Mouse (Mus musculus): ENCODE measurements around the gene Tssk2. TPM values are rescaled to one million over a fixed set of nuclear protein-coding genes. Genes with fewer than 3 reads are reported as not detected.

The Tssk2 gene
- polyA plus RNA-seq, 1 experiment from 2014 or later, result 0.11 TPM

DNA sequence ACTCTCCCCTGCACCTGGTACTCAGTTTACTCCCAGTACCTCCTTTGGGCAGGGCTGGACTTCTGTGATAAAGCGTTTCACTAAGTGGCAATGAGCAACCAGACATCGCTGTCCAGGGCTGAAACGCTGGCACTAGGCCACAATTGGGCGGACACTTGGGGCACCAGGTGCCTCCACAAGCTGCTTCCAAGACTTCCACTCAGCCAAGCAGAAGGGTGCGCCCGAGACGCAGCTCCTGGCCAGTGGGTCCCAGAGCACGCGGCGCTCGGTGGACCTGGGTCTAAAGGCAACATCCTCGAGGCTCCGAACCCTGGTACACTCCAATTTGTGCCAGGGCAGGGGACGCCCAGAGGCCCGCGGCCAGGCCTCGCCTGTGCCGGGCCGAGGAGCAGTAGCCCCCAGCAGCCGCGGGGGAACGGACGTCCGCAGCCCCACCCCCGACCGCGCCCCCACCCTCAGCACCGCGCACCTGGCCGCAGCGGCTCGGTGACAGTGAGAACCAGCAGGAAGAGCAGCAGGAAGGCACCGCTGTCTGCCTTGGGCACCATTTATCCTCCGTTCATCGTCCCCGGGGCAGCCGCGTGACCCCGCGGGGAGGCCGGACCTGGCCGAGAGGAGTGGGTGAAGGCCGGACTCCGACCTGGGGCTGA, 7.4 kb upstream of the Tssk2 start:
- H3K36me3 ChIP-seq (ENCODE audit: control insufficient read depth, insufficient read depth, low read length), result no peaks in the 10 kb centered on the region
- H3K27me3 ChIP-seq (replicated peaks; ENCODE audit: control insufficient read depth, insufficient read depth, low read length), result no peaks in the 10 kb centered on the region
- peak overlapping the region; percentile 99 for H3K9ac ChIP-seq (ENCODE audit: low read depth, low read length)
- H3K4me1 ChIP-seq (ENCODE audit: control insufficient read depth, insufficient read depth, low read depth, low read length), result peaks cover 23% of the 10 kb centered on the region
- WGBS, result under 1% methylated on average over 37 of the region's 44 CpGs
- H3K4me2 ChIP-seq (ENCODE audit: low read length), result peak overlapping the region; percentile 93
- peak; percentile 75 for ATAC-seq
- H3K4me3 ChIP-seq (ENCODE audit: low read length), result peak overlapping the region; percentile 98
- H3K9me3 ChIP-seq (ENCODE audit: control insufficient read depth, low read length), result no peaks in the 10 kb centered on the region
- peak overlapping the region; percentile 97 for H3K27ac ChIP-seq (ENCODE audit: low read depth, low read length)

DNA sequence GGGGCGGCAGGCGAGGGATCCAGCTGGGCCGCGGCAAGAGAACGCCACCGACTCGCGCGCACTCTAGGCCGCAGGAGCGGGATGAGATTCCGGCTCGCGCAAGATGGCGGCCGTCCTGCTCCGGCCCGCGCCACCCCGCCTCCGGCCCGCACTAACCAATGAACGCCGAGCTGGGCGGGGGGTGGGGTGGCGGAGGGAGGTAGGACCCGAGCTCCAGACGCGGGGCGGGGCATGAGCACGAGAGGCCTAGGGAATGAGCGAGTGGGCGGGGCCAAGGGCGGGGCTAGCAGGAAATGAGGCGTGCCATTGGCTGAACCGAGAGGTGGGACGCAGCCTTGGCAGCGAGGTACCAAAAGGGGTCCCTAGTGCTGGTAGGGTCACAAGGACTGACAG, 6.9 kb upstream of the Tssk2 start, which contains the start of gene Gm20518:
Gm20518 (minus strand) TSS at position 105 of the 393 bp plus-strand sequence.
- Histone ChIP-seq H3K27ac (ENCODE audit: low read depth, low read length) (peak within 1 kb of the TSS; percentile 97), H3K4me2 (ENCODE audit: low read length) (peak within 1 kb of the TSS; percentile 93), H3K9ac (ENCODE audit: low read depth, low read length) (peak within 1 kb of the TSS; percentile 99), H3K36me3 (ENCODE audit: control insufficient read depth, insufficient read depth, low read length) (no peaks in the 10 kb centered on the region), H3K9me3 (ENCODE audit: control insufficient read depth, low read length) (no peaks in the 10 kb centered on the region), H3K4me1 (ENCODE audit: control insufficient read depth, insufficient read depth, low read depth, low read length) (peaks cover 21% of the 10 kb centered on the region), H3K27me3 (replicated peaks; ENCODE audit: control insufficient read depth, insufficient read depth, low read length) (no peaks in the 10 kb centered on the region), H3K4me3 (ENCODE audit: low read length) (peak within 1 kb of the TSS; percentile 98)
- peak; percentile 97 for ATAC-seq
- WGBS, result under 1% methylated on average over 38 of the region's 38 CpGs

DNA sequence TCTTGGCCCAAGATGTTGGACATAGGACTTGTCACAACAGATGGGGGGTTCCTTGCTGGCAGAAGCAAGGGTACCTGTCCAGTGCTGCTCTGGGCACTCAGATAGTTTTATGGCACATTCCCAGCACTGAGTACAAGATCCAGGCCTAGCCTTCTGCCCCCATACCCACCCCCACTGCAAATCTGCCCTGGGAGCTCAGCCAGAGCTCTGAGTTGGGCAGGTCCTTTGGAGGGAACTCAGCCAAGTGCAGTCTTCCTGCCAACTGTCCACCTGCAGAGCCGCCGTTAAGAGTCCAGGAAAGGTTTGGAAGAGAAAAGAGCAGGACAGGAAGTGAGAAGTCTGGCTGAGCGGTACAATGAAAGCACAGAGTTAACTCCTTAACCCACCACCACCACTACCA, 5.8 kb upstream of the Tssk2 start:
- no peaks in the 10 kb centered on the region for H3K27me3 ChIP-seq (replicated peaks; ENCODE audit: control insufficient read depth, insufficient read depth, low read length)
- WGBS, result 45% methylated on average over 3 of the region's 3 CpGs
- H3K27ac ChIP-seq (ENCODE audit: low read depth, low read length), result no peak overlapping the region
- H3K9me3 ChIP-seq (ENCODE audit: control insufficient read depth, low read length), result no peaks in the 10 kb centered on the region
- no peak for ATAC-seq
- no peak overlapping the region for H3K9ac ChIP-seq (ENCODE audit: low read depth, low read length)
- no peaks in the 10 kb centered on the region for H3K36me3 ChIP-seq (ENCODE audit: control insufficient read depth, insufficient read depth, low read length)
- peaks cover 16% of the 10 kb centered on the region for H3K4me1 ChIP-seq (ENCODE audit: control insufficient read depth, insufficient read depth, low read depth, low read length)
- H3K4me2 ChIP-seq (ENCODE audit: low read length), result no peak overlapping the region
- no peak overlapping the region for H3K4me3 ChIP-seq (ENCODE audit: low read length)

DNA sequence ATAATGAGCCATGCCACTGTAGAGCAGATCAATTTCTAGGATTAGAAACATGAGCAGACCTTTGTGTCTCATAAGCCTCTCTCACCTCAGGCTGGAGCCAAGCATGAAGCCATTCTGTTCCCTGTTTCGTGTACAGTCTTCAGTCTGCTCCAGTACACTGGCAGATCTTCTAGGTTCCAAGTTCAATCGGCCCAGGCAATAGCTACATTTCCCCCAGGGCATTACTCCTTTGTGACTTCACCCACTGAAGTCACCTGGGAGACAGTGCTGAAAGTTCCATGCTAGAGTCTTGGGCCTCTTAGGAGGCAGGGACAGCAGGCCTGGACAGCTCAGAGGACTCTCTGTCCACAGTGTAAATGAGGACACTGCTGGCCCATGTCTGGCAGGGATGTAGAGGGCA, 4.5 kb upstream of the Tssk2 start, which contains the start of gene Tssk1:
Tssk1 (plus strand) TSS at position 301 of the 400 bp plus-strand sequence.
- H3K9me3 ChIP-seq (ENCODE audit: control insufficient read depth, low read length), result no peaks in the 10 kb centered on the region
- 85% methylated on average over 2 of the region's 2 CpGs for WGBS
- H3K9ac ChIP-seq (ENCODE audit: low read depth, low read length), result no peak within 1 kb of the TSS
- no peak for ATAC-seq
- no peak within 1 kb of the TSS for H3K4me2 ChIP-seq (ENCODE audit: low read length)
- H3K4me3 ChIP-seq (ENCODE audit: low read length), result no peak within 1 kb of the TSS
- peaks cover 7% of the 10 kb centered on the region; the same call in 1 of the 2 replicates for H3K36me3 ChIP-seq (ENCODE audit: control insufficient read depth, insufficient read depth, low read length)
- no peak within 1 kb of the TSS for H3K27ac ChIP-seq (ENCODE audit: low read depth, low read length)
- H3K27me3 ChIP-seq (replicated peaks; ENCODE audit: control insufficient read depth, insufficient read depth, low read length), result no peaks in the 10 kb centered on the region
- H3K4me1 ChIP-seq (ENCODE audit: control insufficient read depth, insufficient read depth, low read depth, low read length), result peaks cover 16% of the 10 kb centered on the region

DNA sequence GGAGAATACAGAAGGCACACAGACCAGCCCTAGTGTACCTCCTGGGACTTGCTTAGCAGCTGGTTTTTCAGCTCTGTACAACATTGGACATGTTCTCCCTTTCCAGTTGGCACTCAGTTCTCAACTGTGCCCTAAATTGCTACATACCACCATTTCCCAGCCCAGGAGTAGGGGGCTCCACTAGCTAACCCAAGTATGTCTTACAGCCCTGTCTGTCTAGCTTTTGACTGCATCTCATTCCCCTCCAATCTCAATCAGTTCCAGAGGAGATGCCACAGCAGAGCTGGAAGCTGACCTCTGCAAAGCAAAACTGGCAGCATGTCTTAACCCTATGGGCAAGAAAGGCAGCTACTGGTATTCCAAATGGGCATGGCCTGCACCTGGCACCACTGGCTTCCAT, 2.3 kb upstream of the Tssk2 start:
- Histone ChIP-seq H3K27ac (ENCODE audit: low read depth, low read length) (no peak overlapping the region), H3K27me3 (replicated peaks; ENCODE audit: control insufficient read depth, insufficient read depth, low read length) (no peaks in the 10 kb centered on the region), H3K9me3 (ENCODE audit: control insufficient read depth, low read length) (no peaks in the 10 kb centered on the region), H3K36me3 (ENCODE audit: control insufficient read depth, insufficient read depth, low read length) (peaks cover 21% of the 10 kb centered on the region), H3K4me3 (ENCODE audit: low read length) (no peak overlapping the region), H3K4me2 (ENCODE audit: low read length) (no peak overlapping the region), H3K9ac (ENCODE audit: low read depth, low read length) (no peak overlapping the region), H3K4me1 (ENCODE audit: control insufficient read depth, insufficient read depth, low read depth, low read length) (peaks cover 4% of the 10 kb centered on the region; the same call in 1 of the 2 replicates)
- ATAC-seq, result no peak

DNA sequence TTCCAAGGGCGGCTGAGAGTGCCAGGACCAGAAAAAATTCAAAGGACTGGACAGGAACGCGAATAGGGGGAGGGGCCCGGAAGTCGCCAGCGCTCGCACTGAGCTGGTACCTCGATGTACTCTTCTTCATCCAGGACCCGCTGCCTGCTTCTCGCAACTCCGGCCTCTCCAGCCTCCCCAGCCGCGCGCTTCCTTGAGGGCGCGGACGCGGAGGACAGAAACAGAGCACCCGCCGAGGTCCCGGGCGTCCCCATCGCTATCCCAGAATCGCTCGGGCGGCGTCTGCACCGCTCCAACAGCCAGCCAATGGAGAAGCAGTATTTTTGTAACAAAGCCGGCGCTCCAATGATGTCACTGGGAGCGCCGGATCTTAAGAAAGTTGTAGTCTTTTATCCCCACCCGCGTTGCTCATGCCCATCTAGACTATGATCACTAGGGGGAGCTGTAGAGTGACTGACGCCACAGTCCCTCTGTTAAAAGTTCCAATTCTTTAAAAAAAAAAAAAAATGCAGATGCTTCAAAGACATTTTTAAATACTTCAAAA, 12.7 kb downstream of the Tssk2 start, which contains the start of gene Ess2:
Ess2 (minus strand) TSS at position 297 of the 544 bp plus-strand sequence.
- peak; percentile 95 for ATAC-seq
- H3K4me1 ChIP-seq (ENCODE audit: control insufficient read depth, insufficient read depth, low read depth, low read length), result peaks cover 15% of the 10 kb centered on the region
- H3K27me3 ChIP-seq (replicated peaks; ENCODE audit: control insufficient read depth, insufficient read depth, low read length), result peaks cover 31% of the 10 kb centered on the region
- under 1% methylated on average over 35 of the region's 35 CpGs for WGBS
- peak within 1 kb of the TSS; percentile 59 for H3K4me3 ChIP-seq (ENCODE audit: low read length)
- no peaks in the 10 kb centered on the region for H3K9me3 ChIP-seq (ENCODE audit: control insufficient read depth, low read length)
- H3K36me3 ChIP-seq (ENCODE audit: control insufficient read depth, insufficient read depth, low read length), result peaks cover 22% of the 10 kb centered on the region
- H3K27ac ChIP-seq (ENCODE audit: low read depth, low read length), result peak within 1 kb of the TSS; percentile 62
- peak within 1 kb of the TSS; percentile 93 for H3K4me2 ChIP-seq (ENCODE audit: low read length)
- peak within 1 kb of the TSS; percentile 77 for H3K9ac ChIP-seq (ENCODE audit: low read depth, low read length)

DNA sequence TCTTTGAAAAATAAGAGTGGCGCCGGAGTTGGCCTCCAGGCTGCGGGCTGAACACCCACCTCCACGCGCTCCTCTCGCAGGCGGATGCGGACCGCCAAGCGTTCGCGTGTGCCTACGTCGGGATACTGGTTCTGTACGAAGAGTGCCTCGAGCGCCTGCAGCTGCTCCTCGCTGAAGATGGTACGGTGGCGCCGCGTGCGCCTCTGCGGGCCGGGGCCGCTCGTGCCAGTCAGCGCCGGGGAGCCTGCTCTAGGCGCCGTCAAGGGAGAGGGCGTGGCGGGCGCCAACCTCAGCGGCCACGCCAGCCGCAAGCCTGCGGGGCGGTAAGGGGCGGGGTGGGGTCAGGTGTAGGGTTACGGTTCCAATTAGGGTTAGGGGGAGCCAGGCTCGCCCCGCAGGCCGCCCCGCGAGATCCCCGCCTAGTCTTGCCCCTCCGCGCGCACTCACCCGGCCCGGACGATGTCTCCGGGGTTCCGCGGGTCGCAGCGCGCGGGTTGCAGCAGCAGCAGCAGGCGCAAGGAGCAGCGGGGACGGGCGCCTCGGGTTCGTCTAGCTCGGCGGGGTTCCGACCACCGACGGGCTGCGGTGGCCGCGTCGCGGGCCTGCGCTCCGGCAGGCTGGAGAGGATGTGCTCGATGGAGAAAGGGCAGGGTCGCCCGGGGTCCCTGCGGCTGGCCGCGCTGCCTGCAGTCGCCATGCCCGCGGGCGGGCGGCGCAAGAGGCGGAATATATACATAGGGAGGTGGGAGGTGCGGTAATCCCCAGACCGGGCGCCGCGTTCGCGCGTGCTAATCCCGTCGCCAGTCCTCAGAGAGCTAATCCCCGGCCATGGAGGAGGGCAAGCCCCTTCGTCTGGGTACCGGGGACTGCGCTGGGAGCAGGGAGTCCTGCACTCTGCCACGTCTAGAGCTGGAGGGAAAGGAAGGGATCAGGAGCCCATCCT, 16.1 kb downstream of the Tssk2 start, which contains the start of gene Gsc2:
Gsc2 (minus strand) TSS at position 753 of the 943 bp plus-strand sequence.
- Histone ChIP-seq H3K4me1 (ENCODE audit: control insufficient read depth, insufficient read depth, low read depth, low read length) (peaks cover 15% of the 10 kb centered on the region), H3K9ac (ENCODE audit: low read depth, low read length) (peak within 1 kb of the TSS; percentile 51), H3K4me2 (ENCODE audit: low read length) (peak within 1 kb of the TSS; percentile 56), H3K36me3 (ENCODE audit: control insufficient read depth, insufficient read depth, low read length) (no peaks in the 10 kb centered on the region), H3K9me3 (ENCODE audit: control insufficient read depth, low read length) (no peaks in the 10 kb centered on the region), H3K4me3 (ENCODE audit: low read length) (peak within 1 kb of the TSS; percentile 39), H3K27ac (ENCODE audit: low read depth, low read length) (no peak within 1 kb of the TSS), H3K27me3 (replicated peaks; ENCODE audit: control insufficient read depth, insufficient read depth, low read length) (peaks cover 47% of the 10 kb centered on the region)
- no peak for ATAC-seq
- WGBS, result under 1% methylated on average over 93 of the region's 106 CpGs

DNA sequence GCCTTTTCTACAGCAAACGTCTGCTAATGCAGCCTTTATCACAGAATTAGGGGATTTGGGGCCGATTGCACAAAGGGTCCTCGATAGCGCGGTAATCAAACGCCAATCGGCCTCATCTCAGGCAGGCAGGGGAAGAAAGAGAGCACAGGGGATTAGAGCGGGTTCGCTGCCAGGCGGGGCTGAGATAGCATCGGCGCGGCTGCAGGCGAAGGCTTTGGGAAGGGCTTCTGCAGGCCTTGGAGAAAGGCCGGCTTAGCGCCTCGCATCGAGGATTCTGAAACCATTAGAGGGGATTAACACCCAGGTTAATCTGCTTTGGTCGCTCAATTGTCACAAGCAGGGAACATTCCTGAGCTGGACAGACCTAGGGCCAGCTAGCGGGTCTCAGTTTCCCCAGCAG, 22.1 kb downstream of the Tssk2 start:
- Histone ChIP-seq H3K9me3 (ENCODE audit: control insufficient read depth, low read length) (no peaks in the 10 kb centered on the region), H3K9ac (ENCODE audit: low read depth, low read length) (peak overlapping the region; percentile 56), H3K4me1 (ENCODE audit: control insufficient read depth, insufficient read depth, low read depth, low read length) (peaks cover 20% of the 10 kb centered on the region), H3K27me3 (replicated peaks; ENCODE audit: control insufficient read depth, insufficient read depth, low read length) (peaks cover 22% of the 10 kb centered on the region), H3K36me3 (ENCODE audit: control insufficient read depth, insufficient read depth, low read length) (peaks cover 9% of the 10 kb centered on the region), H3K4me2 (ENCODE audit: low read length) (0 out of 2 replicates have a peak overlapping the region, but pooled peaks have one; percentile 2), H3K27ac (ENCODE audit: low read depth, low read length) (no peak overlapping the region), H3K4me3 (ENCODE audit: low read length) (no peak overlapping the region)
- WGBS, result 8% methylated on average over 20 of the region's 20 CpGs
- ATAC-seq, result no peak

Measured in hindbrain, embryonic 16.5 days (tissue).